Mouse (Mus musculus) C2C12 (cell line): ENCODE data around the gene Sepsecs.

ENCODE experiments used
- CTCF ChIP-seq: IDR thresholded peaks from one replicate; pipeline ENCODE4 v1.5.1; 2011; ENCODE audit not compliant: control insufficient read depth, insufficient read depth, insufficient read length
- MYOD1 ChIP-seq: IDR thresholded peaks from one replicate; pipeline ENCODE4 v1.6.1; 2011; ENCODE audit warnings: low read depth; ENCODE audit not compliant: control insufficient read depth, insufficient read length
- MYOG ChIP-seq: IDR thresholded peaks from one replicate; pipeline ENCODE4 v1.6.1; 2011; ENCODE audit not compliant: control insufficient read depth, insufficient read length; ENCODE audit errors: extremely low read depth
- USF1 ChIP-seq: IDR thresholded peaks from one replicate; pipeline ENCODE4 v1.6.1; 2011; ENCODE audit warnings: low read depth, mild to moderate bottlenecking, control low read depth, moderate library complexity

GRCm38 (mm10) chr5:52673341-52673740 is 3.8 kb upstream of the Sepsecs start:
- TF ChIP-seq USF1 (no peak), CTCF (no peak), MYOD1 (no peak), MYOG (no peak)
